Mouse (Mus musculus): ENCODE data around the gene Abcb9.

The Abcb9 gene

DNA sequence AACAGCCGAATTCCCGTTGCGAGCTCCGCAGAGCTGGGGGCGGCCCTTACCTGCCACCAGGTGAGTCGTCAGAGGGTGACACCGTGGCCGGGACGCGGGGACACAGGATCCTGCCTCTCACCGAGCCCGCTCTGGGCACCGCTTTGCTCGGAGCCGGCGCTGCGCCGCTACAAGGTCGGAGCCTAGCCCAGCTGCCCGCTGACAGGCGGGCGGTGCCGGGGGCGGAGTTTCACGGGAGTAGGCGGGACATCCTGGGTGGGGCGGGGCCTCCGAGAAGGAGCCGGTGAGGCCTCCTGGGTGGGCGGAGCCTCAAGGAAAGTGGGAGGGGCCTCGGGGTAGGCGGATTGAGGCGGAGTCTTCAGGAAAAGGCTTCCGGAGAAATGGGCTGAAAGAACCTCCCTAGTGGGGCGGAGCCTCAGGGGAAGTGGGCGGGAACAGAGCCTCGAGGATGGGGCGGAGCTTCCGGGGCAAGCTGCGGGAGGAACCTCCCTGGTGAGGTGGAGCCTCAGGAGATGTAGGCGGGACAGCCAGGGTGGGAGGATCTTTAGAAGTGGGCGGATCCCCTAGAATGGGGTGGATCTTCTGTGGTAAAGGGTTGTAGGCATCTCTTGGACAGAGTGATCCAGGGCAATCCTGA lies at the start of gene Abcb9:
Abcb9 (minus strand) TSS at position 203 of the 637 bp plus-strand sequence.
- DNase-seq (ENCODE audit: low spot score): peak; percentile 92

DNA sequence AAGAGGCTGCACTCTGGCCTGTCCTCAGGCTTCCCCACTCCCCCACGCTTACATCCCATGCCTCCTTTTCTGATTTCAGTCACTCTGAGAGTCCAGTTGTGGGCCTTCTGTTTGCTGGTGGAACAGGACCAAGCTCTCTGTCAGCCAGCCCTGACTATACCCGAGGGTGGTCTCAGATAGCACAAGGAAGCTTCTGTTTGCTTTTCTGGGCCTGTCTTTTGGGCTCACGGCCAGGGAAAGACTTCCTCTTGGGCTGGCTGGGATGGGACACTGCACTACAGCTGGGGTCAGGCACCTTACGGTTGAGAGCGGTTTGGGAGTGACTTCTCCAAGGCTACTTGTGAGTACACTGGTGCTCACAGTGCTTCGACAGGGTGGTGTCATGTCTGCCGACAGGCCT lies 42.5 kb upstream of the Abcb9 start:
- DNase-seq (ENCODE audit: low spot score): no peak

DNA sequence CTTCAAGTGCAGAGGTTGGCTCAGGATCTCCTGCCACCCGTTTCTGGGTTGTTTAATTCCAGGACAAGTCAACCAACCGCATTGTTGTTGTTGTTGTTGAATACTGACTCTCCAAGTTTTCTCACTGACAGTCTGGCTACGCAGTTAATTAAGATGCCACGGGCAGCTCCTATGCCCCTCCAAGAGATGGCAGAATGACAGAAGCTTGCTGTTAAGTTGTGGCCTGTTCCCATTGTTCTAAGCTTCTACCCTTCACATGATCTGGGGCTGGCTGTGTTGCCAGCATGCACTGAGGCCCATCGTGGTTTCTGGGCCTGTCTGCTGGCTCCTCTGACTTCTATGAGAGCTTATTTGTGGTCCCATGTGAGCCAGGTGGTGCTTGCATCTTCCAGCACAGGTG lies 38.7 kb upstream of the Abcb9 start:
- DNase-seq (ENCODE audit: low spot score): no peak

DNA sequence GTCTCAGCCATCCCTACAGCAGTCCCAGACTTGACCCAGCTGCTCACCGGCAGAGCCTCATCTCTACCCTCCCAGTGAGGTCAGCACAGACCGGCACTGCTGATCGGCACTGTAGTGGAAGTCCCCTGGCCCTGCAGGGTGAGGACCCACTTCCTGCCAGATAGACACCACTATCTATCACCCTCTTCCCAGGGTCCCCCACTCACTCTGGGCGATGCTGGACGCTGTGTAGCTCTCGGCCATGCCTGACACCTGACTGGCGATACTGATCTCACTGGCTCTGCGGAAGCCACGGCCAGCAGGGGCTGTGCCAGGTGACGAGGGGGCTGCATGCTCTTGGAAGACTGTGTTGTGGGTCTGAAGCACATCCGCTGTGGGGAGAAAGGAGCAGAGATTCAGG lies 29.5 kb upstream of the Abcb9 start:
- no peak for DNase-seq (ENCODE audit: low spot score)

DNA sequence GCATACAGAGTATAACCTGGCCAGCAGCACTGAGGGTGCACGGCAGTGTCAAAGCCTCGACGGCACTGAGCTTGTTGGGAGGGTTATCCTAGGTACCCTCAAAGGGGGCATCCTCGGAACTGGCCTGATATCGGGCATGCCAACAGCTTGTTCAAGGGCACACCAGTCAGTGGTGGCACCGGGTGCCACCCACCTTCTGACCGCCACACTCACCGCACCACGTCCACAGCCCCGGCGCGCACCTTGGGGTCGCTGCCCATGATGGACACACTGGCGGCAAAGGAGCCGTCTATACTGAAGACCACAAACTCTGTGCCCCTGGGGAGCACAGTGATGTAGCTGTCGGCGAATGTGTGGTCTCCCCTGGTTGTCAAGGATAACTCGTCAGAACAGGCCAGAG lies 26.8 kb upstream of the Abcb9 start:
- DNase-seq (ENCODE audit: low spot score): no peak

DNA sequence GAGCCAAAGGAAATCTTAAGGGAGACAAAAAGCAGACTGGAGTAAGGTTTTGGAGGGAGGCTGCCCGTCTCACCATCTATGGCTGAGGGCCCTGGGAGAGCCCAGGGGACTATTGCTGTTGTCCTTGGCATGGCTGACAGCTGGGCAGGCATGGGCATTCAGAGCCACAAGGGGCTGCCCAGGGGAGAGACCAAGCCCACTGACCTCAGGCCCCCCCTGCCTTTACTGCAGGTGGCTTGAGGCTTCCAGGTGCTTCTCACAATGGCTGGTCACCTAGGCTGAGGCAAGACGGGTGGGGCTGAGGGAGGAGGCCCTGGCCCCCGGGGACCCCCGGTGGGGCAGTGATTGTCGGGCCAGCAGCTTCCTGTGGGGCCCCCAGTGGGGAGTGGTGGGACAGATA lies 23.6 kb upstream of the Abcb9 start:
- DNase-seq (ENCODE audit: low spot score): no peak

DNA sequence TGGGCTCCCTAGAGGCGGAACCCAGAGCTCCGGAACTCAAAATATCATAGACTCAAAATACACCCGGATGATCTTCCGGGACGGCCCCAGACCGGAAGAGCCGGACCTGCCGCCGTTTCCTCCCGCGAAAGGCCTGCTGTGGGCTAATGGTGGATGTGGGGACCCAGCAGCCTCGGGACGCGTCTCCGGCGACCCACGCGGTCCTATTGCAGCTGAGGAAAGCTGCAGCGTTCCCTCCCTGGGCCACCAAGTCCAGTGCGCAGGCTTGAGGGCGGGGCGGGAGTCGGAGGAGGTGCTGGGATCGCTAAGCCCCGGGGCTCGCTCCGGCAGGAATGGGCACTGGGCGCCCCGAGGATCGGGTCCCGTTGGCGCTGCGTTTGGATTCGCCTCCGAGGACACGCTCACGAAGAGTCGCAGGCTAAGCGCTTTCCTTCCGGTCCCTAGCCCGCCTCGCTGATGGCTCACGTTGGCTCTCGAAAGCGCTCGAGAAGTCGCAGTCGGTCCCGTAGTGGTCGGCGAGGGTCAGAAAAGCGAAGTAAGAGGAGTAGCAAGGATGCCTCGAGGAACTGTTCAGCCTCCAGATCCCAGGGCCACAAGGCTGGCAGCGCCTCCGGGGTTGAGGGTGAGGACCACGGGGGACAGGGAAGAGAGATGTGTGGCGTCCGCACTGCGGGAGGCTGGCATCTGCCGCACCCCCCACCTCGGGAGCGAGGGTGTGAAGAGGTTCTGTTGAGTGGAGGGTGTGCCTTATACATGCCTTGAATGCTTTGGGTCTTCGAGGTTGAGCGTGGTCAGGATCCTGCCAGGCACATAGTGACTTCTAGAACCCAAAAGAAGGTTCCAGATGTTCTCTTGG lies 20.6 kb upstream of the Abcb9 start, which contains the start of gene Arl6ip4:
Arl6ip4 (plus strand) TSS at position 100 of the 856 bp plus-strand sequence.
- peak; percentile 84 for DNase-seq (ENCODE audit: low spot score)

DNA sequence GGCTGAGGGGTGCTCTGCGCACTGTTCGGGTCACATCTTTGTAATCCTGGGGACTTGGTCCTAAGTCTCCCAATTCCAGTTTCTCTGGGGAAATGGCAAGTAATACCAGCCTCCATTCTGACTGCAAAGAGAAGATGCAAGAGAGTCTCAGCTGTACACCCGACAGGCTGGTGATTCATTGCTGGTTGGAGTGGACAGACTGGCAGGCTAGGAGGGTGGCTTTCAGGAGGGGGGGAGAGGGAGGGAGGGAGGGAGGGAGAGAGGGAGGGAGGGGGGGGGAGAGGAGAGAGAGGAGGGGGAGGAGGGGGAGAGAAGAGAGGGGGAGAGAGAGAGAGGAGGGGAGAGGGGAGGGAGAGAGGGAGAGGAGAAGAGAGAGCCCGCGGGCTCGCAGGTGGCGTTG lies 19.9 kb upstream of the Abcb9 start:
- no peak for DNase-seq (ENCODE audit: low spot score)

DNA sequence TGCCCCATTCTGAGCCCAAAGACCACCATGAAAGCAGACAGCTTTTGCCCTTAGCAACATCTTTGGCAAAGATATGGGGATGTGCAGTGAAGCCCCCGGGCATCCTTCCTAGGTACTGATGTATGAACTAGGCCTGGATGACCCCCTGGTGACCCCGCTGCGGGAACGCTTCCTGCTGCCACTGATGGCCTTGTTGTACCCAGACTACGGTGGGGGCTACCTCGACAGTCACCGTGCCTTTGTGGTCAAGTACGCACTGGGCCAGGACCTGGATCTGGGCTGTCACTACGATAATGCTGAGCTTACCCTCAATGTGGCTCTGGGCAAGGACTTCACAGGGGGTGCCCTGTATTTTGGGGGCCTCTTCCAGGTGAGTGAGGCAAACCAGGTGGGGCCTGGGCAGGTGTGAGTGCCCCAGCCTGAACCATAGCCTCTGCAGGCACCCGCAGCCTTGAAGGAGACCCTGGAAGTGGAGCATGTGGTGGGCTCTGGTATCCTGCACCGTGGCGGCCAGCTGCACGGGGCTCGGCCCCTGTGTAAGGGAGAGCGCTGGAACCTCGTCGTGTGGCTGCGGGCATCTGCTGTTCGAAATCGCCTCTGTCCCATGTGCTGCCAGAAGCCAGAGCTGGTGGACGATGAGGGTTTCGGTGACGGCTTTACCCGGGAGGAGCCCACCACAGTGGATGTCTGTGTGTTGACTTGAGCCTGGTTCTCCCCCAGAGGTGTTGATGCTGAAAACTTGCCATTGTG lies 18.9 kb upstream of the Abcb9 start:
- DNase-seq (ENCODE audit: low spot score): no peak

DNA sequence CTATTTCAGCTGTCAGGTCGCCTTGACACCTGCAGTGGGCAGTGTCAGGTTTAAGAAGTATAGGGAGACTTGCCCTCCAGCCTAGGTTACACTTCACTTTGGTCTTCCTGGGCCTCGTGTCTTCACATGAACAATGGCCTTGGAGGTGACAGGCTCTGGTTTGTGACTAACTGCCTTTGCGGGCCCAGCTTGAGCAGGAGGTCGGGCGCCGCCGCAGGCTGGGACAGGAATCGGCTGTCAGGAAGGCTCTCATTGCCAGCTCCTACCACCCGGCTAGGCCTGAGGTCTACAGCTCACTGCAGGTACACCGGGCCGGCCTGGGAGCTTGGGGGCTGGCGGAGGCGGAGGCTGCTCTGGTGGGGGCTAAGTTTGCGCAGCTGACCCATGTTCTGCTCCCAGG lies 17.4 kb upstream of the Abcb9 start:
- peak; percentile 63 for DNase-seq (ENCODE audit: low spot score)

DNA sequence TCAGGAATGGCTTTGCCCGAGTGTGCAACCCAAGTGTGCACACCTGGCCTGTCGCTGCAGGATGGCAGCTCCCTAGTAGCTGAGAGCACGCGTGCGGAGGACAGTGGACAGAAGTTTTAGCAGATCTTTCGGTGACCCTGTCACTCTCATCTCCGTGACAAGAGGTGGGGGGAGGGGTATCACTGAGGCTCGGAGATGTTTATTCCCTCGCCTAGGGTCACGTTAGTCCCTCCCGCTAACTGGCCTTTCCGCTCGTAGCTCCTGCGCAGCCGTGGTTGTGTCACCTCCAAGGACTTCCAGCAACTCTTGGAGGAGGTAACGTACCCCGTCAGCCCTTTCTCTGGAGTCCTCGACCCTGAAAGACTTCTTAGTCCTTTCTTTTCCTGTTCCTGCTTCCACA lies 16.9 kb upstream of the Abcb9 start:
- peak; percentile 51 for DNase-seq (ENCODE audit: low spot score)

DNA sequence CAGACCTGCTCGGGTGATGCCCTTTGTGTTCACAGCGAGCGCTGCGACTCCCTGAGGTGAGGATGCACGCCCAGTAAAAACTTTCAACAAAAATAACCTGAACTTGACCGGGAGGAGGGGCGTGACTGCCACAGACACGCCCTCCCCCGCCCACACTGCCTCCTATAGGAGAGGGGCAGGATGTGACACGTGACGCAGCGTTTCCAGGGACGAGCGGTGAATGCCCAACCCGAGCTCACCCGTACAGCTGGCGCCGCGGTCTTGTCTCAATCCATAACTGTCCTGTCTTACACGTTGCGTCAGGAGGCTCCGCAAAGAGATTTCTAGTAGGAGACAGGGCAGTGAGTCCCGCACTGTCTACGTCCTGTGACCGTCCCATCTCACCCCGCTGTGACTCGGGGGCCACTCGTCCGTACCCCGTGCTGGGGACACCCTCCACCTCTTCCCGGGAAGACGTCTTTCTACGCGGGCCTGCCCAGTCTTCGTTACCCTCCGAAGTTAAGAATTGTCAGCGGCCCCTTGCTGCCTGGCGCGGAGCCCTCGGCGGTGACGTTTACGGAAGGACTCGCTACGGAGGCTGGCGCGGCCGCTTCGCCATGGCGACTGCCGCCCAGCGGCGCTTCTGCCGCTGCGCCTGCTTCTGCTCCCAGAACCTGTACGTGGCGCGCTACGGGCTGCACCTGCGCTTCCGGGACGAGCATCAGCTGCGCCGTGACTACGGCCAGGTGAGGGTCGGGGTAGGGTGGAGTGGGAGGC lies 16.3 kb upstream of the Abcb9 start, which contains the start of gene Ogfod2:
Ogfod2 (plus strand) TSS at position 556 of the 756 bp plus-strand sequence.
- DNase-seq (ENCODE audit: low spot score): peak; percentile 99

DNA sequence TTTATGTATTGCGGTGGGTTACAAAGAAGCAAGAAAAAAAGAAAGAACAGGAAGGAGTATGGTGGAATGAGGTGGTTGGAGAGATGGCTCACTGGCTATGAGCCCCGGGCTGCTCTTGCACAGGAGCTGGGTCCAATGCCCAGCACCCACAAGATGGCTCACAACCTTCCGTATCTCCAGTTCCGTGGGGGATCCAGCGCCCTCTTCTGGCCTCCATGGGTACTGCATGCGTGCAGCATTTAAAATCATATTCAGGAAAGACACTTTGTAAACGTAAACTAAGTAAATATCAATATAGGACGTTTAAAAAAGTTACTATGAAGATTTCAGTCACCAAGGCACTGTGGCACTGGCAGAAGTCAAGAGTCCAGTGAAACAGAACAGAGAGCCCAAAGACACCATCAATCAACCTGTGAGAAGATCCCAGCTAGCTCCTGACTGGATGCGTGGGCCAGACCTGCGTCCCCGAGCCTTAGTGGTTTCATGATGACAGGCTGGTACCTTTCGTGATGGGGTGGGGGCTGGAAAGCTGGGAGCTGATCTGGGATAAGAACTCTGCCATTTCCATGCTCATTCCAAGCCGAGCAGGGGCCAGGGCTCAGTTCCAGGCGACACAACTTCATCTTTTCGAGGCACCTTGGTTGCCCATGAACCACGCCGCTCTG lies 15.6 kb upstream of the Abcb9 start:
- DNase-seq (ENCODE audit: low spot score): peak; percentile 58

DNA sequence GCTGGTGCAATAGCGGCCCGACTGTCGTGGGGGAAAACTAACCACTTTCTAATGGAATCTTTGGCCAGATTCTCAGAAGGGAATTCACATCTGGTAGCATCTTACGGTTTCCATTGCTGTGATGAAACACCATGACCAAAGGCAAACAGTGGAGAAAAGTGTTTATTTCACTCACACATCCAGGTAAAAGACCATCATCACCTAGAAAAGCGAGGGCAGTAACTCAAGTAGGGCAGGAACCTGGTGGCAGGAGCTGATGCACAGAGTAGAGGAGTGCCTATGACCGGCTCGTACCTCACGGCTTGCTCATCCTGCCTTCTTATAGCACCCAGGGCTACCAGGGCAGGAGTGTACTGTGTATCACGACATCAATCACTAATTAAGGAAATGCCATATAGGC lies 8.0 kb upstream of the Abcb9 start:
- no peak for DNase-seq (ENCODE audit: low spot score)

DNA sequence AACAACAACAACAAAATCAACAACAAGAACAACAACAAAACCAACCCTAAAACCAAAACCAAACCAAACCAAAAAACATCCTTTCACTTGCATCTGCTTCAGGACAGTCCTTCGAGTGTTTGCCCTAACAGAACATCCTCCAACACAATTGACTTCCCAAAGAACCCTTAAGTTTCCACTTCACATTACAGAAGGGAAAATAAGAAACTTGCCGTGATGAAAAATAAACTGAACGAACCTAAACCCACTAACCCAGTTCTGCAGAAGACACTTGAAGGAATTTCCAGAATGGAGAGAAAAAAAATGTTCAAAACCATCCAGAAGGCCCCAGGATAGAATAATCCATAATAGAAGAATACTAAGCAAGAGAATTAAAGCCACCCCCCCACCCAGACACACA lies 7.4 kb upstream of the Abcb9 start:
- DNase-seq (ENCODE audit: low spot score): no peak

DNA sequence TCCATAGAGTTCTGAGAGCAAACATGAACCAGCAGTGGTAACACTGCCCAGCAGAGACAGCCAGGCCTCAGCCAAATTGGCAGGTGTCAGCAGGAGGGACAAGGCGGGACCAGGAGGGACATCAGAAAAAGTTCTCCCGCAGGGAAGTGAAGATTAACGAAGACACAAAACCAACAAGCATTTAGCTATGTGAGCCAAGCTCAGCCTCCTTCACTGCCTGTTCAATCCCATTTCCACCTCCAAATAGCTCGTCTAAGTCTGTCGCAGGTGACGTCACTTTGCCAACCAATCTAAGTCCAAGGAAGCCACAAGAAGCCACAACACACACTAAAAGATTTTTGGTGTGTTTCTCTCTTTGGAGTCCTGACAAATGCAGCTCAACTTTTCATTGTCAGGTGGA lies 6.7 kb upstream of the Abcb9 start:
- DNase-seq (ENCODE audit: low spot score): no peak

DNA sequence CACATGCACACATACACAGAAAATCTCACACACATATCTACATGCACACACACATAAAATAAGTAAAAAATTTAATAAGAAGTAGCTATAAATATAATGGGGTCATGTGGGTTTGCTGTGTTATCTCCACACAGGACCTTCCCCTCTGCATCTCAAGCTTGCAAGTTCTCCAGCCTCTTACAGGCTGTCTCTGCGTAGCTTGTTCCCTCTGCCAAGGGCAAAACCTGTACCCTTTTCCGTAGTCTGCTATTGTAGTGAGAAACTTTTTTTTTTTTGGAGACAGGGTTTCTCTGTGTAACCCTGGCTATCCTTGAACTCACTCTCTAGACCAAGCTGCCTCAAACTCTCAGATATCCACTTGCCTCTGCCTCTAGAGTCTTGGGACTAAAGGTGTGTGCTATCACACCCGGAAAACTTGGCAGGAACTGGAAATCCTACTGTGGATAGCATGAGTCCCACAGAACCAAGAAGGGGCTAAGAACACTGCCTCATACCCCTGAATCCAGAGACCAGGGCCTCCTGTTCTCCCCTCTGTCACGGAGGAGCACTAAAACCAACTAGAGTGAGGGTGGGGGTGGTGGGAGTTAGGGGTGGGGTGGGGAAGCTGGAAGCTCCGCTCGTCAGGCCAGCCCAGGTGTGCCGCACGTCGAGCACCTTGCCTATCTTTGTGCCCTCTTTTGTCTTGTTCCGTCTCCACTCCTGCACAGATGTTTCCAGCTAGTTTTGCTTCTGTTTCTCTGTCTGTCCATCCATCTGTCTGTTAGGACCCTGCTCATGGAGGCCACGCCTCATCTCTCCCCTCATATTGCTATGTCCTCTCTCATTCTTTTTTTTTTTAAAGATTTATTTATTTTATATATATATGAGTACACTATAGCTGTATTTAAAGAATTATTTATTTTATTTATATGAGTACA lies 4.8 kb upstream of the Abcb9 start:
- no peak for DNase-seq (ENCODE audit: low spot score)

DNA sequence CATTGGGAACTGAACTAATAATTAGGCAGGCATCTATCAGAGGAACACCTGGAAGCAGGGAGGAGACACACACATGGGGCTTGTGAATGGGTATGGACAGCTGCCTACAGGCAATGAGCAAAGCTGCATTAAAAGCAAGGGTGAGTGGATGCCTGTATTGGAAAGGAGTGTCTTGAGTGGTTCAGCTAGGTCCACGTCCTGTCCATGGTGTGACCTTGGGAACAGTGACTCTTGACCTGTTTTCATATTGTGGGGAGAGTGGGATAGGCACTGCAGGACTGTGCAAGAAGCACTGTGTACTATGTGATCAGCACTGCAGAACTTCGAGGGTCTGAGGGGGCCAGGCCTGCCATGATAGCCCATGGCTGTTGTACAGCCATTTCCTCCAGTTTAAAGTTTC lies 3.3 kb upstream of the Abcb9 start:
- no peak for DNase-seq (ENCODE audit: low spot score)

DNA sequence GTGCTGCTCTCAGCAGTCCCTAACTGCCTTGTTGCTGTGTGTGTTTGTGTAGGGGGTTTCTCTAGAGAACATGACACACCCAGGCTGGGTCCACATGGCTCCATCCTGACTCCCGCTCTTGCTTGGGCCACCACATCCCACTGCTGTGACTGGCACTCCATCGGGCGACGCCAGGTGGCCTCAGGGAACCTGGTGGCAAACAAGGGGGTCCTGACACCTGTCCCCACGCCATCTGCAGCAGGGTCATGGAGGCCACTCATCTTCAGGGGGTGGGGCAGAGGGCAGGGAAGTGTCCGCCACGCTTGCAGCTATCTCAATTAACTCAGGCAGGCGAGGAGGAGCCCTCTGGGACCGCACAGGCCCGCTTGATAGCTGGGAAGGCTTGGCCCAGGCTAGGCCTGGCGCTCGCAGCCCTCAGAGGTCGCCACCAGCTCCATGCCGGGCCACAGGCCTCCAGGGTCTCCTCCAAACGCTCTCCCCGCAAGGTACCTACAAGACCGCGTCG lies 469 bp downstream of the Abcb9 start:
- no peak for DNase-seq (ENCODE audit: low spot score)

Data from embryo, embryonic 10.5 days (tissue).